Mouse (Mus musculus) brain, adult 2 months (tissue): ENCODE results near the gene Gm44596.

Source experiments
- DNase-seq: peaks from one replicate; pipeline ENCODE4 v3.0.0; 2011; ENCODE audit warnings: low read depth, low spot score

Gene Gm44596

GRCm38 (mm10) chr6:128375192-128375591, at the start of gene Gm44596, which contains the start of gene Tex52:
Gm44596 (plus strand) TSS chr6:128375503.
Tex52 (plus strand) TSS chr6:128375456.
- DNase-seq = peak; percentile 86

GRCm38 (mm10) chr6:128334397-128335124, 40.7 kb upstream of the Gm44596 start:
- DNase-seq = peak; percentile 87

- DNase-seq = no peak
Observed at GRCm38 (mm10) chr6:128337467-128337866, 37.8 kb upstream of the Gm44596 start.

- peak; percentile 26 for DNase-seq
Observed at GRCm38 (mm10) chr6:128338876-128339275, 36.4 kb upstream of the Gm44596 start.

GRCm38 (mm10) chr6:128341956-128342723, 33.2 kb upstream of the Gm44596 start:
- DNase-seq = no peak

GRCm38 (mm10) chr6:128345623-128346022, 29.7 kb upstream of the Gm44596 start:
- no peak for DNase-seq

GRCm38 (mm10) chr6:128346782-128347181, 28.5 kb upstream of the Gm44596 start:
- peak; percentile 67 for DNase-seq

- peak; percentile 75 for DNase-seq
Observed at GRCm38 (mm10) chr6:128349711-128350110, 25.6 kb upstream of the Gm44596 start.

- no peak for DNase-seq
Observed at GRCm38 (mm10) chr6:128354140-128354539, 21.2 kb upstream of the Gm44596 start.

- DNase-seq = peak; percentile 65
Observed at GRCm38 (mm10) chr6:128355201-128355681, 20.1 kb upstream of the Gm44596 start.

GRCm38 (mm10) chr6:128355726-128356416, 19.4 kb upstream of the Gm44596 start, which contains the start of gene Tulp3:
Tulp3 (minus strand) TSS chr6:128355851.
- DNase-seq = peak; percentile 99

GRCm38 (mm10) chr6:128358999-128359398, 16.3 kb upstream of the Gm44596 start:
- peak; percentile 65 for DNase-seq

GRCm38 (mm10) chr6:128361901-128362300, 13.4 kb upstream of the Gm44596 start:
- no peak for DNase-seq

GRCm38 (mm10) chr6:128362381-128363006, 12.8 kb upstream of the Gm44596 start, which contains the start of the genes Rhno1 and Foxm1:
Rhno1 (minus strand) TSS chr6:128362911.
Foxm1 (plus strand) TSS chr6:128362967.
- DNase-seq = peak; percentile 82

GRCm38 (mm10) chr6:128363007-128363825, 12.1 kb upstream of the Gm44596 start:
- DNase-seq = peak; percentile 20

- DNase-seq = no peak
Observed at GRCm38 (mm10) chr6:128364721-128365120, 10.6 kb upstream of the Gm44596 start.

- no peak for DNase-seq
Observed at GRCm38 (mm10) chr6:128366466-128366865, 8.8 kb upstream of the Gm44596 start.

- no peak for DNase-seq
Observed at GRCm38 (mm10) chr6:128370040-128370439, 5.3 kb upstream of the Gm44596 start.

- DNase-seq = no peak
Observed at GRCm38 (mm10) chr6:128376371-128377085, 1.2 kb downstream of the Gm44596 start.

- DNase-seq = no peak
Observed at GRCm38 (mm10) chr6:128379636-128380035, 4.3 kb downstream of the Gm44596 start.
